Mouse (Mus musculus) right cerebral cortex, postnatal 25 days (tissue): ENCODE measurements at regions not wholly inside any gene's neighbourhood (a gene's known extent, or its start where the extent isn't known, plus 50 kb on each side); places are given as distances from the start of the nearest gene placed in this dataset.
A peak's percentile ranks its signal among the peaks of the same experiment; 100 is the strongest.

Experiments used
- DNase-seq: peaks from one replicate; pipeline ENCODE4 v3.0.0; 2022

DNA sequence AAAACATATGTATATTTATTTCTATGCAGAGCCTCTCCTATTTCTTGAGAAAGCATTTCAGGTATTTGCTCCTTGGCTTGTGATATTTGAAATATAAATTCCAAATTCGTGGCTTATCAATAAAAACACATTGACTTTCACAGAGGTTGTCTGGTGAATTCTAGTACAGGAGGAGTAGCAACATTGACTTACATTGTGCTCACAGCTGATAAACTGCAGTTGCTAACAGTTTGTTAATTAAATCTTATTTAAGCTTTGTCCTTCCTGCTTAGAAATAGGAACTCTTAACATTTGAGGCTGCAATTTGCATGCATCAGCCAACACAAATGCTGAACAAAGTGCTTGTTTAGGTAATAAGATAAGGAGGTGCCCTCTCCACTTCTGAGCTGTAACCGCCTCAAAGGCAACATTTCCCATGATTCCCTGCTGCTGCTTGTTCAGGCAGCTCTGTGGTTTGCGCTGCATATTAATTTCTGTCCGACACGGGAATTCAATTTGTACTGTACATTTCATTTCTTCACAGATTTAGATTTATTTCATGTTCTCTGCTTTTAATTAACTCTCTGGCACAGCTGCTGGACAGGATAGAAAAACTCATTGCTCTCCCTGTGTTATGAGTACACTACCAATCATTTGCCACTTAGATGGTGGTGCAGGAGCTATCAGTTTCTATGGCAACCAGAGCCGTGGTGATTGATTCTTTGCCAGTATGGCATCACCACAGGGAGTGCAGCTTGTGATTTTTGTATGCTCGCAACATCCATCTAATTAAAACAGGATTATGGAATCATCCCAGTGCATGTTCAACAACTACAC lies 219.0 kb downstream of the Zfp352 start:
- peak; percentile 10 for DNase-seq

DNA sequence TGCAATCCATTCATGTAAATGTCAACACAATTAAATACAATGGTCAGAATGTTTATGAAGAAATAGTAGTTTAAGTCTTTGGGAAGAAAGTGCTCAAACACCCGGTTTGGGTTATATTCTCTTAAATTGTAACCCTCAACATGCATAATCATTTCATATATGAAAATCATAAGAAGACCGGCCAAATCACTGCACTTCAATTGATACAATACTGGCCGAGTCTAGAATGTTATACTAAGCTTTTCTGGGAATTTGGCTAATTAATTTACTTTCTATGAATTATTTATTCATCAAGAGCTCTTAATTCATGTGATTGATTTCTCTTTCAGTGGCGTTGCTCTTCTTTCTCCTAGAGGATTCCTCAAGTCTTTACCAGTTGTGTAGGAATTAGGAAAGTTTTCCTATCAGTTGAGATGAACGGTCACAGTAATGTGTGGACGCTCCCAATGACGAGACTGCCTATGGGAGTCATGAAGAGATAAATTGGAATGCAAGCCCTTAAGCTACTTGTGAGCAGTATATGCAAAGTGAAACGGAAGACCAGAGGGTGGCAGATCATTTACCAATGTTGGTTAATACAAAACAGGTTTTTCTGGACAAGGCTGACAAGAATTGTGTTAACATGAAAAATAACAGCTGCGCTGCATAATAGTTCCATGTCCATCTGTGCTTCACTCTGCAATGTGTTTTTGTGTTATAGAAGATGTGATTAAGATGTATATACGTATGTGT lies 219.7 kb downstream of the Zfp352 start:
- no peak for DNase-seq

GRCm38 (mm10) chr4:90445268-90445667 lies 226.6 kb downstream of the Zfp352 start:
- no peak for DNase-seq

DNA sequence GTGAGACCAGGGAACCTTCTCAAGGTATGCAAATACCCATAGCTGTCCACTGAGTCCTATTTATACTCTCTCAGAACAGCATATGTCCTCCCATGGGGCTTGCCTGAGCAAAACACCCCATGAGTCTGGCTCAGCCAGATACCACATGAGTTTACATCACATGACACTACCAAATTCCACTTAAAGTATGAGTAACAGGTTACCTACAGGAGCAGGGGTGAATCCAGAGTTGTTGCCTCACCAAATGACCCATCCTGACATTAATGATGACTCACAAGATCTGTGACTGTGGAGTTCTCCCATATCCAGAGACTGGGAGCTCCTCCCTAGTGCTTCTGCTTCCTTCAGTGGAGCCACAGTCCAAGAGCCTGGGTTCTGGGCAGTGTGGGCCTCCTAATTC lies 234.0 kb downstream of the Zfp352 start:
- DNase-seq: no peak

DNA sequence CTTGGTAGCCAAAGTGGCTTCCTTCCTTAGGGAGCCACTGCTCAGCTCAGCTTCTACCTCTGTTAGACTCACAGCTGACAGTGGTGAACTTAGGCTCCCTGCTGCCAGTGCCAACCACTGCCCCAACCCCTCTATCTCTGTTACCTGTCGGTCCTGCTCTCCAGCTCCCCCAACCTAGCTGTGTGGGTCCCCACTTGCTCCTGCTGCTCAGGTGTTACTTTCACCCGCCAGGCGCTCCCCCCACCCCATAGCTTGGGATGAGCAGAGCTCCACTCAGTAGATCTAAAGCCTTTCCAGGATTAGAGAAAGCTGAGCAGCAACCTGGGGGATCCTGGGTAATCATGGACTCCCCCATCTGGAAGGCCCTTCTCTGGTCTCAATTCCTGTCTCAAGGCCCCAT lies 234.4 kb downstream of the Zfp352 start:
- no peak for DNase-seq

DNA sequence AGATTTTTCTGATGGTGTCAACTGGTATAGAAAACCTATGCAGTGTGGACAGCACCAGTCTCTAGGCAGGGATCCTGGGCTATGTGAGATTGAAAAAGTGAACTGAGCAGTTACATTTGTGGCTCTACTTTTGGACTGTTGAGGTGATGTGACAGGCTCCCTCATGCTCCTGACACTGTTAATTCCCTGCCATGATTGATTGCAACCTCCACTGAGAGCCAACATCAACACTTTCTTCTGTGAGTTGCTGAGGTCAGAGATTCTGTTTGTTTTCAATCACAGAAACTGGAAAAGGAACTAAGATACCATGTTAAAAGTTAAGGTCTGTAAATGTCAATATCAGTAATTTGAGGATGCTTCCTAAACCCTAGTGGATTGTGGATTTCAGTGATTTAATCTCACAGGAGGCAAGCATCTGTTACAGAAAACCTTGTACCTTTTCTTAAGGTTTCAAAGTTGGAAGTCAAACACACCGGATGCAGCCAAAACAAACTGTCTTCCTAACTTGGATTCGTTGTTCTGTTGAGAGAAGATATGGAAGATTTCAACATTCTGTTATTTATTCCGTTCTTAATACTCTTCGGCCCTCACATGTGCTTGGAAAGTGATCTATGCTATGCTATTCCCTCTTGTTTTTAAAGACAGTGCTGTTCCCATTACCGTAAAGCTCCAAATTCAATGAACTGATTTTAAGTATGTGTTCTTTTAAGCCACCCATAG lies 278.4 kb downstream of the Zfp352 start:
- DNase-seq: no peak
